Mouse (Mus musculus) hindbrain, embryonic 16.5 days (tissue): Measurements from ENCODE around the gene Neurod2. TPM values are rescaled to one million over a fixed set of nuclear protein-coding genes. Genes with fewer than 3 reads are reported as not detected.
A peak's percentile ranks its signal among the peaks of the same experiment; 100 is the strongest.

Experiments
- ATAC-seq: fragments of 200-750 bp; cut with Nextera tagmentation; 2 replicates; pipeline ENCODE4 v1.8.0; 2017; ENCODE audit warnings: moderate TSS enrichment, moderate library complexity
- H3K27ac ChIP-seq: fragments of 300-500 bp; sonication (generic); 2 replicates; pipeline ENCODE4 v1.5.1; 2014; ENCODE audit warnings: low read depth, mild to moderate bottlenecking, control low read depth, low read length, moderate library complexity
- H3K27me3 ChIP-seq: fragments of 300-500 bp; sonication (generic); replicated peaks from 2 replicates; pipeline ENCODE4 v1.6.1; 2014; ENCODE audit warnings: low read length; ENCODE audit not compliant: control insufficient read depth, insufficient read depth
- H3K36me3 ChIP-seq: fragments of 300-500 bp; sonication (generic); 2 replicates; pipeline ENCODE4 v1.6.1; 2014; ENCODE audit warnings: mild to moderate bottlenecking, low read length, moderate library complexity, mixed read lengths; ENCODE audit not compliant: control insufficient read depth, insufficient read depth
- H3K4me1 ChIP-seq: fragments of 300-500 bp; sonication (generic); 2 replicates; pipeline ENCODE4 v1.6.1; 2014; ENCODE audit warnings: low read depth, low read length; ENCODE audit not compliant: control insufficient read depth, insufficient read depth
- H3K4me2 ChIP-seq: fragments of 300-500 bp; sonication (generic); 2 replicates; pipeline ENCODE4 v1.6.1; 2014; ENCODE audit warnings: mild to moderate bottlenecking, low read length, control low read depth, moderate library complexity
- H3K4me3 ChIP-seq: fragments of 300-500 bp; sonication (generic); 2 replicates; pipeline ENCODE4 v1.5.1; 2014; ENCODE audit warnings: mild to moderate bottlenecking, low read length, control low read depth, moderate library complexity
- H3K9ac ChIP-seq: fragments of 300-500 bp; sonication (generic); 2 replicates; pipeline ENCODE4 v1.6.1; 2014; ENCODE audit warnings: low read depth, mild to moderate bottlenecking, control low read depth, low read length, moderate library complexity
- H3K9me3 ChIP-seq: fragments of 300-500 bp; sonication (generic); 2 replicates; pipeline ENCODE4 v1.6.1; 2014; ENCODE audit warnings: mild to moderate bottlenecking, low read length, moderate library complexity; ENCODE audit not compliant: control insufficient read depth
- WGBS: fragments of 180-500 bp; shearing (Covaris S2); extraction: QIAGEN DNeasy Blood & Tissue Kit; methylation state at CpG from one replicate; pipeline ENCODE4 v1.1.7; 2014; 5-methylcytosine and 5-hydroxymethylcytosine counted together
- polyA plus RNA-seq: library from polyadenylated mRNA; unstranded; fragments of >200 nt; fragmentation: Nextera tagmentation; extraction: Ambion mirVana; gene quantifications from 2 replicates; pipeline ENCODE4 v1.2.1, GENCODE M21; 2015

Neurod2 gene
- polyA plus RNA-seq, 1 experiment from 2014 or later: 23.4 TPM

GRCm38 (mm10) chr11:98367863-98368186 is 38.4 kb upstream of the Neurod2 start:
- Histone ChIP-seq H3K27me3 (no peaks in the 10 kb centered on the region), H3K4me1 (peaks cover 15% of the 10 kb centered on the region), H3K27ac (no peak overlapping the region), H3K4me2 (no peak overlapping the region), H3K9me3 (no peaks in the 10 kb centered on the region), H3K4me3 (no peak overlapping the region), H3K36me3 (no peaks in the 10 kb centered on the region), H3K9ac (no peak overlapping the region)
- ATAC-seq: no peak
- 83% methylated on average over 7 of the region's 7 CpGs for WGBS

- H3K4me1 ChIP-seq: peaks cover 15% of the 10 kb centered on the region
- no peaks in the 10 kb centered on the region for H3K27me3 ChIP-seq
- ATAC-seq: no peak
- H3K9me3 ChIP-seq: no peaks in the 10 kb centered on the region
- no peak overlapping the region for H3K27ac ChIP-seq
- no peak overlapping the region for H3K4me2 ChIP-seq
- H3K4me3 ChIP-seq: no peak overlapping the region
- H3K36me3 ChIP-seq: no peaks in the 10 kb centered on the region
- no peak overlapping the region for H3K9ac ChIP-seq
- WGBS: 81% methylated on average over 10 of the region's 10 CpGs
Observed at GRCm38 (mm10) chr11:98367171-98367862, 37.9 kb upstream of the Neurod2 start.

DNA sequence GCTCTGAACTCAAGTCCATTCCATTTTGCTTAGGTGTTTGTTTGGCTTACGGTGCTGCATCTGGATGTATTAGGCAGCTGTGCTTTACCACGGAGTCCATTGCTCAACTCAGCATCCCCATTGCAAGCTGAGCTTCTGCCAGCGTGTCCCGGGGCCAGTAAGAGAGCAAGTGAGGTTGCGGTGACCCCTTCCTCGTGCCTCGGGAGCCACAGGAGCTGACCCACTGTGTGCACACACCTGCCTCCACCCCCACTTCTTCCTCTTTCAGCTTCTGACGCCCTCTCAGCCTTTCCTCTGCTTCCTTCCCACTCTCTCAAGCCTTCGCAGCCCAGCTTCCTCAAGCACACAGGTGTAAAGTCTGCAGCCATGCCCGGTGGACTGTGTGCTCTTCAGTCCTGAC is 36.8 kb upstream of the Neurod2 start:
- no peak for ATAC-seq
- WGBS: 78% methylated on average over 10 of the region's 10 CpGs
- peaks cover 9% of the 10 kb centered on the region for H3K4me1 ChIP-seq
- H3K4me2 ChIP-seq: no peak overlapping the region
- no peak overlapping the region for H3K9ac ChIP-seq
- no peak overlapping the region for H3K4me3 ChIP-seq
- no peak overlapping the region for H3K27ac ChIP-seq
- no peaks in the 10 kb centered on the region for H3K9me3 ChIP-seq
- H3K36me3 ChIP-seq: no peaks in the 10 kb centered on the region
- no peaks in the 10 kb centered on the region for H3K27me3 ChIP-seq

DNA sequence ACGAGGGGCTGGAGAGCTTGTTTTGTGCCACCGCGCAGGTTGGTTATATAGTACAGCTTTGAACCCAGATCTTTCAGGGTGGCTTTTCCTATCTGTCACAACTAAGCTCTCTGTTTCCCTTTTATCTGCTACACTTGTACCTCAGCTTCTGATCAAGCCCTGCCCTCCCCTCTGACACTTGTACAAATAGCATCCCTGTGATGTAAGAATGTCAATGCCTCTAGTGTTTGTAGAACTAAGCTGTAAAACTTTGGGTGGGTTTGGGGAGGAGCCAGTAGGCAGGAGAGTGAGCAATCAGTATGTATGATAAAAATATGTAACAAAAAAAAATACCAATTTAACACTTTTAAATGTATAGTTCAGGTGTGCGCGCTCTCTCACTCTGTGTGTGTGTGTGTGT is 35.0 kb upstream of the Neurod2 start:
- H3K27ac ChIP-seq: no peak overlapping the region
- H3K9me3 ChIP-seq: no peaks in the 10 kb centered on the region
- H3K4me2 ChIP-seq: no peak overlapping the region
- no peak overlapping the region for H3K4me3 ChIP-seq
- H3K27me3 ChIP-seq: no peaks in the 10 kb centered on the region
- peaks cover 21% of the 10 kb centered on the region for H3K4me1 ChIP-seq
- no peak overlapping the region for H3K9ac ChIP-seq
- WGBS: 97% methylated on average over 5 of the region's 5 CpGs
- H3K36me3 ChIP-seq: no peaks in the 10 kb centered on the region
- no peak for ATAC-seq

DNA sequence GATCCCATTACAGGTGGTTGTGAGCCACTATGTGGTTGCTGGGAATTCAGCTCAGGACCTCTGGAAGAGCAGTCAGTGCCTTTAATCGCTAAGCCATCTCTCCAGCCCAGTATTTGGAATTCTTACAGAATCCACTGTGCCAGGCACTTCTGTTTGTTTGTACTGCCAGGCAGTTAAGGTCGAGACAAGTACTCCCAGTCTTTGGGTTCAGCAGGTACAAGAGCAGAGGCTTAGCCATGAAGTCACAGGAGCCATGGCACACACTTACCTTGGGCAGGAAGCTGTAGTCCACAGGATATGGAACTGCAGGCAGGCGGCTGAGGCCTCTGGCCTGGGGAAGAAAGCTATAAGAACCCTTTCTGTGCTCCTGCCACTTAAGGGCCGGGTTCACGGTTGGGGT is 34.4 kb upstream of the Neurod2 start:
- Histone ChIP-seq H3K27ac (no peak overlapping the region), H3K4me1 (peaks cover 26% of the 10 kb centered on the region), H3K4me3 (no peak overlapping the region), H3K9me3 (no peaks in the 10 kb centered on the region), H3K36me3 (no peaks in the 10 kb centered on the region), H3K4me2 (no peak overlapping the region), H3K9ac (no peak overlapping the region), H3K27me3 (no peaks in the 10 kb centered on the region)
- ATAC-seq: no peak
- 88% methylated on average over 5 of the region's 5 CpGs for WGBS

DNA sequence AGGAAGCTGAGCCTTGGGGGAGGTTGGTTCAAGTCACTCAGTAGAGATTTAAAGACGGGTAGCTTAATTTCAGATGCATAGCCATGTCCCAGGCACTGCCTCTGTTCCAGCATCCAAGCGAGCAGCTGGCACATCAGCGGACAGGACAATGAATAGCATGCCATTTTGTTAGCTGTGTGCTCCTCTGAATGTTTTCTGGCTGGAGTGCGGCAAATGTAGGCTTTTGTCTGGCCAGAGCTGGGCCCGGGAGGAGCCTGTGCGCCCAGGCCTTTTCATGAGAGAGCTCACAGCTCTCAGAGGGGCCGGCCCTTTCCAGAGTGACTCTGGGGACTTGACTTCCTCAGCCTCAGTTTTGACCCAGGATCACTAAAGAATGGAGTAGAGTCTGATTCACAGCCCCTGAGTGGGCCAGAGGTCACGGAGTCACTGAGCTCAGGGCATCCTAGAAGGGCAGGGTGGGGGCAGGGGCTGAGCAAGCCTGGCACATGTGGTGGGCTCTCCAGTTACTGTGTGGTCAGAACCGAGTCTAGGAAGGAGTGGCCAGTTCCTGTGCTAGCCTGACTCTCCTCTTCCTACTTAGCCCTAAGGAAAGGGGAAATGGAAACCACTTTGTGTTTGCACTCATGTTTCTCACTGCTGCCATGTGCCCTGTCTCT is 31.5 kb upstream of the Neurod2 start:
- Histone ChIP-seq H3K9me3 (no peaks in the 10 kb centered on the region), H3K27me3 (no peaks in the 10 kb centered on the region), H3K4me2 (no peak overlapping the region; the same call in 1 of the 2 replicates), H3K36me3 (no peaks in the 10 kb centered on the region), H3K4me1 (peaks cover 33% of the 10 kb centered on the region), H3K4me3 (no peak overlapping the region), H3K9ac (peak overlapping the region; percentile 17; the same call in 1 of the 2 replicates), H3K27ac (peak overlapping the region; percentile 61)
- 21% methylated on average over 9 of the region's 9 CpGs for WGBS
- ATAC-seq: no peak

DNA sequence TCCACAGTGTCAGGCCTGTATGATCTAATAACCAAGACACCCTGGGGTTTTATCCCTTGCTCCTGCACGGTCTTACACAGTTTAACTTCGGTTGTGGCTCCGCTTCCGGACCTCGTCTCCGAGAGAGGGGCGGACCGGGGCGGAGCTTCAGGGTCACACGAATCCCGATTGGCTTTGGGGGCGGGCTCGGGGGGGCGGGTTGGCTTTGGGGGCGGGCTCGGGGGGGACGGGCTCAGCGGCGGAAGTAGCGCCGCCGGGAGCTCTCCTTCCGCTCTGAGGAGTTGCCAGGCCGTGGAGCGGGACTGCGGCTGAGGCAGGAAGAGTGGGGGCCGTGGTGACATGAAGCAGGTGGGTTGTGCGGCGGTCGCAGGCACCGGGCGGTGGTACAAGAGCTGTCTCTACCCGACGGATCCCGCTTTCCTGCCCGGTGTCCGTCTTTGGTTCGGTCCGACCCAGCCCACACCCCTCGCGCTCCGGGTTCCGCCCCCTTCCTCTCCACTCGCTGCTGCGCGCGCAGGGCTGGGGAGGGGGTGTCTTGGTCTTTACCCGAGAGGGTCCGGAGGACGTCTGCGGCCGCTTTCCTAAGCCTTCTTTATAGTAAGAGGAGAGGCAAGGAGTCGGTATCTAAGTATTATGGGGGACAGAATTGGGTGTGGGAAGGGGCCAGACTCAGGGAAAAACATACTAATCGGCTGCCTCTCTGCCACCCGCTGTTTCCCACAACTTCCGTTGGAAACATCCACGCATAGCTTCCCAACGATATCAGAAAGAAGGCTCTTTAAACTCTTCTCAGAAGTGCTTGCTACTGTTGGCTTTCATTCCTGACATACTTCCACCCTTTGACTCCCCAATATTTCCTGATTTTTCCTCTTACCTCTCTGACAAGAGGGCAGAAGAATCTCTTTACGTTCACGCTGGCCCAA is 29.0 kb upstream of the Neurod2 start, which contains the start of gene Stard3:
TSS of gene Stard3 (plus strand) at position 208 of the 923 bp plus-strand sequence.
- peak; percentile 90 for ATAC-seq
- WGBS: under 1% methylated on average over 52 of the region's 60 CpGs
- Histone ChIP-seq H3K27me3 (0 out of 2 replicates have a peak, but pooled peaks cover 2% of the 10 kb centered on the region), H3K4me2 (peak within 1 kb of the TSS; percentile 84), H3K27ac (peak within 1 kb of the TSS; percentile 88), H3K36me3 (no peaks in the 10 kb centered on the region), H3K4me1 (peaks cover 33% of the 10 kb centered on the region), H3K4me3 (peak within 1 kb of the TSS; percentile 75), H3K9ac (peak within 1 kb of the TSS; percentile 80), H3K9me3 (no peaks in the 10 kb centered on the region)

DNA sequence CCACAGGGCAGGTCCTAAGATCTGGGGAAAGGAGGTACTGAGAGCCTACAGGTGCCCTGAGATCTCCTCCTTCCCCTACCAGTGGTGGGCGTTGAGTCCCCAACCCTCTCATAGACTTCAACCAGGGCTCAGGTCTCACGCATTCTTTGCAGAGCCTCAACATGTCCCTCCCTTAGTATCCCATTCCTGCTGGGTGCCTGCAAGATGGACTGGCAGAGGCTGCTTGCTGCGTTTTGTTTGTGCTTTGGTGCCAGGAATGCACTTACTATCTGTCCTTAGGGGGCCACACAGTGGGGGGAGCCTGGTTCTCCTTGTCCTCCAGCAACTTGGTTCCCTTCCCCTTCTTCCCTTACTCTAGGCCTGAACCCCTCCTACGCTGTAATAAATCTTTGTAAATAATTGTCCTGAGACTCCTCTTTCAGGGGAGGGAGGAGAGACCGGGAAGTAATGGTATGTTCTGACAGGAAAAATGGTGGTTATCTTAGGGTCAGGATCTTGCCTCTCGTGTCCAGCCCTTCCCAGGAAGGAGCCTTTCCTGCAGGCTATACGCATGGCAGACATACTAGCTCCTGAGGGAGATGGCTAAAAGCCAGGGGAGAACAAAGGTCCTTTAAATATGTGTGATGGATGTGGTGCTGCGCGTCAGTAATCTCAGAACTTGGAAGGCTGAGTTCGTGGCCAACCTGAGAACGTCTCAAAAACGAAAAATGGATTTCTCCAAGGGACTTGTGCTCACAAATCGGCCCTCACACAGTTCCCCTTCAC is 28.1 kb upstream of the Neurod2 start:
- H3K27ac ChIP-seq: peak overlapping the region; percentile 60; the same call in 1 of the 2 replicates
- H3K27me3 ChIP-seq: 0 out of 2 replicates have a peak, but pooled peaks cover 2% of the 10 kb centered on the region
- peak overlapping the region; percentile 49 for H3K9ac ChIP-seq
- peak overlapping the region; percentile 75 for H3K4me3 ChIP-seq
- H3K4me2 ChIP-seq: peak overlapping the region; percentile 84
- H3K9me3 ChIP-seq: no peaks in the 10 kb centered on the region
- 8% methylated on average over 13 of the region's 13 CpGs for WGBS
- no peaks in the 10 kb centered on the region for H3K36me3 ChIP-seq
- peaks cover 33% of the 10 kb centered on the region for H3K4me1 ChIP-seq
- no peak for ATAC-seq
